Mouse (Mus musculus): Measurements from ENCODE around the gene Runx2. TPM values are rescaled to one million over a fixed set of nuclear protein-coding genes. Genes with fewer than 3 reads are reported as not detected.

The Runx2 gene
- polyA plus RNA-seq, 1 experiment from 2014 or later = 14.0 TPM

DNA sequence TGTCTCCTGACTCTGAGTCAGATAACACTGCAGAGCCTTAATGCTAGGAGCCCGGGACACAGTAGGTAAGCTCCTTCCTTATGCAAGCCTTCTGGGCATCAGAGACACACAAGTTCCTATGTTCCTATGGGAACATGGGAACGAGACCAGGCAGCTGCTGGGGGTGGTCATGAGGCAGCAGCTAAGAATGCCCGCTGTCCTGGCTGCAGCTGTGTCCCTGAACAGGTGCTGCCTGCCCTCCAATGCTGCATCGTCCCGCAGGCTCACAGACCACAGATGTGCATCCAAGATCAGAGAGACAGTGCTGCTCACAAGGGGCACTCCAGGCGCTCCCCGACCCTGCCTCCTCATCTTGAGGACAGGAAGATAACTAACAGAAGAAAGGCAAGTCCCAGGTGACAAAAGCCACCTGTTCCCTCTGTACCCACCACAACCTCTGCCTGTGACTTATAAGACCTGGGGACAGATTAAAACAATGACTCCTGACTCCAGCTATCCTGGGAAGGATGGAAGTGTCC is 306.3 kb downstream of the Runx2 start:
- ChIA-PET CTCF (no interaction called here), POLR2A (interaction anchor here (1.0 kb wide), 1 partner anchor 230 kb away, joined by 3 read pairs; no protein-coding TSS in a partner anchor)
- DNase-seq (ENCODE audit: low read depth, low spot score) (no peak), ATAC-seq (no peak)
- TF ChIP-seq CTCF (IDR thresholded peaks at IDR 0.05) = no peak
- in situ Hi-C loops (cut with MboI; ENCODE audit: low pct_unique_long_range_greater_than_20kb) = loop anchor here (10.0 kb wide), 1 partner anchor 227 kb away; no protein-coding TSS in a partner anchor
- H3K27me3 ChIP-seq = no peaks in the 10 kb centered on the region

GRCm38 (mm10) chr17:44507741-44508140 is 306.9 kb downstream of the Runx2 start:
- TF ChIP-seq CTCF (IDR thresholded peaks at IDR 0.05) = no peak
- no peaks in the 10 kb centered on the region for H3K27me3 ChIP-seq
- ATAC-seq (no peak), DNase-seq (ENCODE audit: low read depth, low spot score) (no peak)
- ChIA-PET POLR2A (interaction anchor here (1.0 kb wide), 1 partner anchor 230 kb away, joined by 3 read pairs; no protein-coding TSS in a partner anchor), CTCF (interaction anchor here (1.4 kb wide), 1 partner anchor 9 kb away, joined by 3 read pairs; no protein-coding TSS in a partner anchor)
- in situ Hi-C loops (cut with MboI; ENCODE audit: low pct_unique_long_range_greater_than_20kb) = loop anchor here (10.0 kb wide), 1 partner anchor 227 kb away; no protein-coding TSS in a partner anchor

GRCm38 (mm10) chr17:44506524-44506923 is 308.1 kb downstream of the Runx2 start:
- ChIA-PET POLR2A (no interaction called here), CTCF (interaction anchor here (1.4 kb wide), 1 partner anchor 10 kb away, joined by 3 read pairs; no protein-coding TSS in a partner anchor)
- no peak for DNase-seq (ENCODE audit: low read depth, low spot score)
- no peaks in the 10 kb centered on the region for H3K27me3 ChIP-seq
- ATAC-seq = no peak
- in situ Hi-C loops (cut with MboI; ENCODE audit: low pct_unique_long_range_greater_than_20kb) = loop anchor here (10.0 kb wide), 1 partner anchor 228 kb away; no protein-coding TSS in a partner anchor
- no peak for TF ChIP-seq CTCF (IDR thresholded peaks at IDR 0.05)

DNA sequence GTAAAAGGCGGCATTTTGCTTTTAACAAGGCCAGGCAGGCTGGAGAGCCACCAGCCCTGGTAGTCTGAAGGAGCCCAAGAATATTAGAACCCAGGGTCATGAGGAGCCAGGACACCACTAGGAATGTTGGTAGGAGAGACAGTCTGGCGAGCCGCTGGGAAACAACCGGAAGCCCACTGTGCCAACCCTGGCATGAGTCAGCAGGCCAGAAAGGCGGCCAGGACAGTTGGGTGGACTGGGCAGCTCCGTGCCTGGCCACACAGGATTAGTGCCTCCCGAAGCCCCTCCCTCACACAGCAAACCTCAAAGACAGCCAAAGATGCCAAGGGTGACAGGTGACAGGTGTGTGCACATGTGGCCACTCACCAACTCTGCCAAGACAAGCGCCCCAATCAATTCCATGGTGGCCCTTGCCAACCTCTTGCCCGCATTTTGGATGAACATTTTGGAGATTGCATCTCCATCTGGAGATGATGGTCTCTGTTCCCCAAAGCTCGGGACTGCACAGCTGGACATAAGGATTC is 309.7 kb downstream of the Runx2 start:
- ATAC-seq (no peak), DNase-seq (ENCODE audit: low read depth, low spot score) (no peak)
- CTCF ChIA-PET = interaction anchor here (0.9 kb wide), 1 partner anchor 12 kb away, joined by 3 read pairs; no protein-coding TSS in a partner anchor
- POLR2A ChIA-PET = no interaction called here
- no peaks in the 10 kb centered on the region for H3K27me3 ChIP-seq
- no peak for TF ChIP-seq CTCF (IDR thresholded peaks at IDR 0.05)
- in situ Hi-C loops (cut with MboI; ENCODE audit: low pct_unique_long_range_greater_than_20kb) = loop anchor here (10.0 kb wide), 1 partner anchor 230 kb away; no protein-coding TSS in a partner anchor

GRCm38 (mm10) chr17:44502176-44502575 is 312.4 kb downstream of the Runx2 start:
- POLR2A ChIA-PET = interaction anchor here (0.6 kb wide), 1 partner anchor 234 kb away, joined by 3 read pairs; no protein-coding TSS in a partner anchor
- no peak for ATAC-seq

GRCm38 (mm10) chr17:44500306-44500899 is 314.2 kb downstream of the Runx2 start:
- DNase-seq (ENCODE audit: low read depth, low spot score) (peak; percentile 99), ATAC-seq (peak; percentile 96)
- no peak for TF ChIP-seq CTCF (IDR thresholded peaks at IDR 0.05)
- CTCF ChIA-PET = interaction anchor here (1.1 kb wide), 1 partner anchor 10 kb away, joined by 3 read pairs; no protein-coding TSS in a partner anchor
- POLR2A ChIA-PET = interaction anchor here (1.4 kb wide), 1 partner anchor 24 kb away, joined by 3 read pairs; no protein-coding TSS in a partner anchor
- in situ Hi-C loops (cut with MboI; ENCODE audit: low pct_unique_long_range_greater_than_20kb) = loop anchor here (10.0 kb wide), 1 partner anchor 234 kb away; no protein-coding TSS in a partner anchor
- H3K27me3 ChIP-seq = no peaks in the 10 kb centered on the region

More at GRCm38 (mm10) chr17:44502176-44502575, 312.4 kb downstream of the Runx2 start:
- no peaks in the 10 kb centered on the region for H3K27me3 ChIP-seq
- CTCF ChIA-PET = no interaction called here
- in situ Hi-C loops (cut with MboI; ENCODE audit: low pct_unique_long_range_greater_than_20kb) = loop anchor here (10.0 kb wide), 1 partner anchor 233 kb away; no protein-coding TSS in a partner anchor
- no peak for TF ChIP-seq CTCF (IDR thresholded peaks at IDR 0.05)
- DNase-seq (ENCODE audit: low read depth, low spot score) = no peak

GRCm38 (mm10) chr17:44490164-44490794 is 324.3 kb downstream of the Runx2 start:
- POLR2A ChIA-PET = no interaction called here
- DNase-seq (ENCODE audit: low read depth, low spot score) = no peak
- no peaks in the 10 kb centered on the region for H3K27me3 ChIP-seq
- CTCF ChIA-PET = no interaction called here
- in situ Hi-C loops (cut with MboI; ENCODE audit: low pct_unique_long_range_greater_than_20kb) = no loop called here
- ATAC-seq = no peak
- TF ChIP-seq CTCF (IDR thresholded peaks at IDR 0.05) = no peak

DNA sequence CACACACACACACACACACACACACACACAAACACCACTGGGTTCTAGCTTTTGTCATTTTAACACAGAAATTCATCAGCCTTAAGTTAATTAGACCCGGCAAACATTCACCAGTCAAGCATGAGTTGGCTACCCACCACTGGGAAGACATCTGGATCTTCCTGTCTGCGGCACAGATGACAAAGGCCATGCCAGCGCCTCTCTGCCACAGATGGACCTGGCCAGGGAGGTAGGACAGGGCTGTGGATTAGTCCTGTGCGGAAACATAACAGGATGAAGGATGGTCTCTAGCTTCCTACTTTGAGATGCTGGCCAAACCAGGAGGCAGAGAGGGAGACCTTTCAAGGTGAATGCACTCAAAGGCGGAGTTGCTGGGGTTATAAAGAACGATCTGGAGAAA is 325.3 kb downstream of the Runx2 start:
- H3K27me3 ChIP-seq = no peaks in the 10 kb centered on the region
- POLR2A ChIA-PET = no interaction called here
- CTCF ChIA-PET = no interaction called here

GRCm38 (mm10) chr17:44487514-44488244 is 326.9 kb downstream of the Runx2 start:
- POLR2A ChIA-PET = no interaction called here
- ATAC-seq (no peak), DNase-seq (ENCODE audit: low read depth, low spot score) (no peak)
- CTCF ChIA-PET = no interaction called here
- in situ Hi-C loops (cut with MboI; ENCODE audit: low pct_unique_long_range_greater_than_20kb) = no loop called here
- no peak for TF ChIP-seq CTCF (IDR thresholded peaks at IDR 0.05)
- H3K27me3 ChIP-seq = no peaks in the 10 kb centered on the region

More for the DNA sequence above, 325.3 kb downstream of the Runx2 start:
- no peak for DNase-seq (ENCODE audit: low read depth, low spot score)
- ATAC-seq = no peak
- in situ Hi-C loops (cut with MboI; ENCODE audit: low pct_unique_long_range_greater_than_20kb) = no loop called here
- no peak for TF ChIP-seq CTCF (IDR thresholded peaks at IDR 0.05)

- in situ Hi-C loops (cut with MboI; ENCODE audit: low pct_unique_long_range_greater_than_20kb) = no loop called here
- TF ChIP-seq CTCF (IDR thresholded peaks at IDR 0.05) = no peak
- H3K27me3 ChIP-seq = no peaks in the 10 kb centered on the region
- DNase-seq (ENCODE audit: low read depth, low spot score) (no peak), ATAC-seq (no peak)
- ChIA-PET POLR2A (no interaction called here), CTCF (interaction anchor here (1.4 kb wide), 1 partner anchor 29 kb away, joined by 3 read pairs; no protein-coding TSS in a partner anchor)
Observed at GRCm38 (mm10) chr17:44485337-44485736, 329.3 kb downstream of the Runx2 start.

Data from Patski (cell line).